Mouse (Mus musculus): Measurements from ENCODE around the gene Pgp. TPM values are rescaled to one million over a fixed set of nuclear protein-coding genes. Genes with fewer than 3 reads are reported as not detected.

The Pgp gene
- total RNA-seq, 2 experiments from 2014 or later: 50.8 to 55.0 TPM

- no peak for DNase-seq
Observed at GRCm38 (mm10) chr17:24481027-24481815, 11.0 kb downstream of the Pgp start.

GRCm38 (mm10) chr17:24483495-24483894 lies 13.3 kb downstream of the Pgp start:
- DNase-seq: no peak

GRCm38 (mm10) chr17:24485090-24485860 lies 15.1 kb downstream of the Pgp start:
- DNase-seq: no peak

- no peak for DNase-seq
Observed at GRCm38 (mm10) chr17:24488186-24488661, 18.0 kb downstream of the Pgp start, which contains the start of gene Caskin1. Caskin1 (plus strand) TSS chr17:24488601.

- DNase-seq: no peak
Observed at GRCm38 (mm10) chr17:24488662-24489264, 18.6 kb downstream of the Pgp start.

GRCm38 (mm10) chr17:24489265-24490030 lies 19.3 kb downstream of the Pgp start:
- no peak for DNase-seq

- DNase-seq: no peak
Observed at GRCm38 (mm10) chr17:24490399-24490798, 20.2 kb downstream of the Pgp start.

GRCm38 (mm10) chr17:24494627-24495335 lies 24.6 kb downstream of the Pgp start:
- no peak for DNase-seq

GRCm38 (mm10) chr17:24495443-24495842 lies 25.3 kb downstream of the Pgp start:
- DNase-seq: no peak

GRCm38 (mm10) chr17:24496026-24496425 lies 25.8 kb downstream of the Pgp start:
- DNase-seq: no peak

GRCm38 (mm10) chr17:24502208-24502607 lies 32.0 kb downstream of the Pgp start:
- no peak for DNase-seq

- no peak for DNase-seq
Observed at GRCm38 (mm10) chr17:24504085-24504484, 33.9 kb downstream of the Pgp start.

GRCm38 (mm10) chr17:24505286-24505955 lies 35.2 kb downstream of the Pgp start:
- DNase-seq: no peak

- DNase-seq: peak; percentile 41
Observed at GRCm38 (mm10) chr17:24506332-24507070, 36.3 kb downstream of the Pgp start.

- no peak for DNase-seq
Observed at GRCm38 (mm10) chr17:24507129-24507664, 37.0 kb downstream of the Pgp start.

- no peak for DNase-seq
Observed at GRCm38 (mm10) chr17:24507806-24508460, 37.7 kb downstream of the Pgp start.

- DNase-seq: no peak
Observed at GRCm38 (mm10) chr17:24513609-24514008, 43.4 kb downstream of the Pgp start.

GRCm38 (mm10) chr17:24514270-24515257 lies 44.4 kb downstream of the Pgp start:
- no peak for DNase-seq

Measured in gastrocnemius, postnatal 25 days (tissue).